Mouse (Mus musculus): ENCODE results near the gene Abhd18. TPM values are rescaled to one million over a fixed set of nuclear protein-coding genes. Genes with fewer than 3 reads are reported as not detected.
"Not testable (repeated sequence)": the region's sequence is repeated elsewhere in the genome, so short reads cannot be mapped to it uniquely, and the experiment has no call there.

Abhd18 gene
- polyA plus RNA-seq, 1 experiment from 2014 or later: 8.9 TPM

DNA sequence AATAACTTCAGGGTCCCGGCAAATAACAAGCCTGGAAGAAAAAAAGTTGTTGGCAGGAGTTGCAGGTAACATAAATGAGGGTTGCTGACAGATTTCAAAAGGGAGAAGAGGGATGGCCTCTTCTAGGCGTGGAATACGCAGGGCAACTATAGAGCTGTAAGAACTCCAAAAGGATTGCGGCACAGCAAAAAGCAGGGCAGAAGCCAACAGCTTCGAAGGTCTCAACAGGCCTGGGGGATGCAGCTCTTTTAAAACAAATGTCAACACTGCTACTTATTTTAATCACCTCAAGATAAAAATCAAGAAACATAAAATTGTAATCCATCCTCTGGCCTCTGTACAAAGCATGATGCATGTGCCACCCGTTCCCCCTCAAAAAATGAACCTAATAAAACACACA is 1.2 kb upstream of the Abhd18 start:
- H3K4me1 ChIP-seq (ENCODE audit: control insufficient read depth, insufficient read depth, low read length); H3K27me3 ChIP-seq (ENCODE audit: control insufficient read depth, insufficient read depth, low read length); H3K27ac ChIP-seq (ENCODE audit: low read length); ATAC-seq (ENCODE audit: insufficient read depth, low FRiP score); H3K9me3 ChIP-seq (replicated peaks; ENCODE audit: control insufficient read depth, low read length); H3K9ac ChIP-seq (ENCODE audit: low read length); H3K36me3 ChIP-seq (ENCODE audit: control insufficient read depth, insufficient read depth, low read length): not testable (repeated sequence)
- Histone ChIP-seq H3K4me3 (replicated peaks; ENCODE audit: low read length) (peak overlapping the region; percentile 60), H3K4me2 (ENCODE audit: low read depth, low read length) (peak overlapping the region; percentile 54)
- WGBS: 74% methylated on average over 6 of the region's 6 CpGs

DNA sequence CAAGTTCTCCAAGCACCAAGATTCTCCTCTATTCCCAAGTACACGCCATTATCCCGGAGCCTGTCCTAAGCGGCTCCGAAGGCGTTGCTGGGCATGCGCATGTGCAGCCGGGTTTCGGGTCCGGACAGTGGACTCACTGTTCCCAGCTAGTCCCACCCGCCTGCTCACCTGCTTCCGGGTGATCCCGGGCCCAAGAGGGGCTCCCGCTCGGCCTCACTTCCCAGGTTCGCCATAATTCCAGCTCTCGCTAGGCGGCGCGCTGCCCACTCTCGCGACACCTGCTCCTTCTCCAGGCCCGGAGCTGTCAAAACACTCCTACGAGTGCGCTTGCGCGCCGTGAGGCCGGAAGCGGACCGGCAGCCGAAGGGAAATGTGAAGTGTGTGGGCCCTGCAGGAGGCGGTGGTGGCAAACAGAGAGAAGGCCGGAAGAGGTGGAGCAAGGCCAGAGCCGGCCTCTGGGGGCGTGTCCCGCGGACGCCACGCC is 255 bp upstream of the Abhd18 start, which contains the start of gene Mfsd8:
Mfsd8 (minus strand) TSS at position 414 of the 484 bp plus-strand sequence.
- WGBS: under 1% methylated on average over 39 of the region's 39 CpGs
- ATAC-seq (ENCODE audit: insufficient read depth, low FRiP score): peak; percentile 99
- H3K9me3 ChIP-seq (replicated peaks; ENCODE audit: control insufficient read depth, low read length); H3K36me3 ChIP-seq (ENCODE audit: control insufficient read depth, insufficient read depth, low read length); H3K27me3 ChIP-seq (ENCODE audit: control insufficient read depth, insufficient read depth, low read length); H3K4me1 ChIP-seq (ENCODE audit: control insufficient read depth, insufficient read depth, low read length): not testable (repeated sequence)
- peak within 1 kb of the TSS; percentile 70 for H3K9ac ChIP-seq (ENCODE audit: low read length)
- H3K27ac ChIP-seq (ENCODE audit: low read length): peak within 1 kb of the TSS; percentile 58
- peak within 1 kb of the TSS; percentile 65 for H3K4me2 ChIP-seq (ENCODE audit: low read depth, low read length)
- peak within 1 kb of the TSS; percentile 60 for H3K4me3 ChIP-seq (replicated peaks; ENCODE audit: low read length)

DNA sequence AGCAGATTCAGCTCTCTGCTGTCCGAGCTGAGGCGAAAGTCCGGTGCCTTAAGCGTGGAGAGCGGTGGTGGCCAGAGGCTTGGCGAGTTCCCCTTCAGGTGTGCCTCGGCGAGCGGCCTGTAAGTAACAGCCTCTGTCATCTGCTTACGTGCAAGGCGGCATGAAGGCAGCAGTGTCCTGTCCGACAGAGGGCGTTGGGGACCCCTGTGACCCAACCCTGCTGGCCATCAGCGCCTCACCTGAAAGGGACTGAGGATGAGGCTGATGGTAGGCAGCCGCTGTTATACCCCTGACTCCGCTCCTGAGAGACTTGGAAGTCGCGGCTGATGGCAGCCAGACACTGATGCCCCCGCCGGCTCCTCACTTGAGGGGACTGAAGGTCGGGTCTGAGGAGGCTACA is 248 bp downstream of the Abhd18 start:
- H3K27me3 ChIP-seq (ENCODE audit: control insufficient read depth, insufficient read depth, low read length); H3K27ac ChIP-seq (ENCODE audit: low read length); H3K9me3 ChIP-seq (replicated peaks; ENCODE audit: control insufficient read depth, low read length); H3K4me1 ChIP-seq (ENCODE audit: control insufficient read depth, insufficient read depth, low read length); ATAC-seq (ENCODE audit: insufficient read depth, low FRiP score); H3K36me3 ChIP-seq (ENCODE audit: control insufficient read depth, insufficient read depth, low read length): not testable (repeated sequence)
- peak overlapping the region; percentile 67 for H3K9ac ChIP-seq (ENCODE audit: low read length)
- WGBS: 2% methylated on average over 15 of the region's 21 CpGs
- H3K4me3 ChIP-seq (replicated peaks; ENCODE audit: low read length): peak overlapping the region; percentile 60
- peak overlapping the region; percentile 65 for H3K4me2 ChIP-seq (ENCODE audit: low read depth, low read length)

DNA sequence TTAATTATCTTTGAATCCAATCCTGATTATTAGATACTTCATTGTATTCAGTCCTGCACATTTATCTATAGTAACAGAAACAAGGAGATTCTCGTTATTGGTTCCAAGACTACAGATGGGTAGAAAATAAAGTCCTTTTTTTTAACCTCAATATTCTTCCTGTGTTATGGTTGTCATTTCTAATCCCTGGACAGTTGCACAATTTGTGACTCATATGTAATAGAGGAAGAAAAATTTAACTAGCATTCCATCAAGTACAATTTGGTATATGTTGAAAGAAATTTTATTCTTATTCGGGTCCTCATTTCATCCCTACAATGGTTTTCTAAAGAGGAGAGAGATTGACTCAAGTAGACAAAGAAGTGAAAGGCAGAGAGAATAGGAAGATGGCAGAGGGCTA is 1.2 kb downstream of the Abhd18 start:
- not testable (repeated sequence) for H3K4me3 ChIP-seq (replicated peaks; ENCODE audit: low read length); ATAC-seq (ENCODE audit: insufficient read depth, low FRiP score); H3K27ac ChIP-seq (ENCODE audit: low read length); H3K9ac ChIP-seq (ENCODE audit: low read length); H3K36me3 ChIP-seq (ENCODE audit: control insufficient read depth, insufficient read depth, low read length); H3K27me3 ChIP-seq (ENCODE audit: control insufficient read depth, insufficient read depth, low read length); H3K9me3 ChIP-seq (replicated peaks; ENCODE audit: control insufficient read depth, low read length); H3K4me1 ChIP-seq (ENCODE audit: control insufficient read depth, insufficient read depth, low read length)
- 86% methylated on average over 2 of the region's 2 CpGs for WGBS
- 0 out of 2 replicates have a peak overlapping the region, but pooled peaks have one; percentile 65 for H3K4me2 ChIP-seq (ENCODE audit: low read depth, low read length)

DNA sequence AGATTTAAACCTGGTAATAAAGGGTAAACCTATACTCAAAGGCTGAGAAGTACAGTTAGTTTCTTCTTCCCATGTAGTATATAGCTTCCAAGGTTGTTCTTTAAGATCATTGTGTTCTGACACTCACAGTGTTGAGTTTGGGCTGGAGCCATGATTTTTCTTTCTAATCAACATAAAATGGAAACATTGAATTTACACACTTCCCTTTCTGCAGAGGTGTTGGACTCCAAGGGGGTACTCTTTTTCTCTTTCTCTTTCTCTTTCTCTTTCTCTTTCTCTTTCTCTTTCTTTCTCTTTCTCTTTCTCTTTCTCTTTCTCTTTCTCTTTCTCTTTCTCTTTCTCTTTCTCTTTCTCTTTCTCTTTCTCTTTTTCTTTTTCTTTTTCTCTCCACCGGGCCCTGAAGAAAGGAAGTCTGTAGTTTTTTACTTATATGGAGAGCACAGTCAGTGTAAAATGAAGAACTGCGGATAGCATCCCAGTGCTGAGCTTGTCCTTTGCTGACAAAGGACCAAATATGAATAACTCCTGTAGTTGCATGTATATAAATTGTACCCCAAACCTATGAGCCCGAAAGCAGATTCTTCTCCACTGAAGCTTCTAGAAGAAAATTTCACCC is 6.5 kb downstream of the Abhd18 start:
- H3K9ac ChIP-seq (ENCODE audit: low read length); H3K27ac ChIP-seq (ENCODE audit: low read length); H3K4me2 ChIP-seq (ENCODE audit: low read depth, low read length); H3K36me3 ChIP-seq (ENCODE audit: control insufficient read depth, insufficient read depth, low read length); H3K9me3 ChIP-seq (replicated peaks; ENCODE audit: control insufficient read depth, low read length); H3K4me3 ChIP-seq (replicated peaks; ENCODE audit: low read length); H3K4me1 ChIP-seq (ENCODE audit: control insufficient read depth, insufficient read depth, low read length); H3K27me3 ChIP-seq (ENCODE audit: control insufficient read depth, insufficient read depth, low read length); ATAC-seq (ENCODE audit: insufficient read depth, low FRiP score): not testable (repeated sequence)
- 90% methylated on average over 3 of the region's 3 CpGs for WGBS

DNA sequence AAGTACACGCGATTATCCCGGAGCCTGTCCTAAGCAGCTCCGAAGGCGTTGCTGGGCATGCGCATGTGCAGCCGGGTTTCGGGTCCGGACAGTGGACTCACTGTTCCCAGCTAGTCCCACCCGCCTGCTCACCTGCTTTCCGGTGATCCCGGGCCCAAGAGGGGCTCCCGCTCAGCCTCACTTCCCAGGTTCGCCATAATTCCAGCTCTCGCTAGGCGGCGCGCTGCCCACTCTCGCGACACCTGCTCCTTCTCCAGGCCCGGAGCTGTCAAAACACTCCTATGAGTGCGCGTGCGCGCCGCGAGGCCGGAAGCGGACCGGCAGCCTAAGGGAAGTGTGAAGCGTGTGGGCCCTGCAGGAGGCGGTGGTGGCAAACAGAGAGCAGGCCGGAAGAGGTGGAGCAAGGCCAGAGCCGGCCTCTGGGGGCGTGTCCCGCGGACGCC is 47.1 kb downstream of the Abhd18 start:
- peak; percentile 100 for ATAC-seq (ENCODE audit: insufficient read depth, low FRiP score)
- H3K36me3 ChIP-seq (ENCODE audit: control insufficient read depth, insufficient read depth, low read length); H3K9me3 ChIP-seq (replicated peaks; ENCODE audit: control insufficient read depth, low read length); H3K27me3 ChIP-seq (ENCODE audit: control insufficient read depth, insufficient read depth, low read length); H3K4me1 ChIP-seq (ENCODE audit: control insufficient read depth, insufficient read depth, low read length): not testable (repeated sequence)
- Histone ChIP-seq H3K4me3 (replicated peaks; ENCODE audit: low read length) (peak overlapping the region; percentile 59), H3K4me2 (ENCODE audit: low read depth, low read length) (peak overlapping the region; percentile 60), H3K27ac (ENCODE audit: low read length) (peak overlapping the region; percentile 66), H3K9ac (ENCODE audit: low read length) (peak overlapping the region; percentile 70)
- WGBS: under 1% methylated on average over 33 of the region's 38 CpGs

DNA sequence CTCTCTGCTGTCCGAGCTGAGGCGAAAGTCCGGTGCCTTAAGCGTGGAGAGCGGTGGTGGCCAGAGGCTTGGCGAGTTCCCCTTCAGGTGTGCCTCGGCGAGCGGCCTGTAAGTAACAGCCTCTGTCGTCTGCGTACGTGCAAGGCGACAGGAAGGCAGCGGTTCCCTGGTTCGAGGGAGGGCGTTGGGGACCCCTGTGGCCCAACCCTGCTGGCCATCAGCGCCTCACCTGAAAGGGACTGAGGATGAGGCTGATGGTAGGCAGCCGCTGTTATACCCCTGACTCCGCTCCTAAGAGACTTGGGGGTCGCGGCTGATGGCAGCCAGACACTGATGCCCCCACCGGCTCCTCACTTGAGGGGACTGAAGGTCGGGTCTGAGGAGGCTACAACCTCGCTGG is 47.6 kb downstream of the Abhd18 start:
- Histone ChIP-seq H3K4me2 (ENCODE audit: low read depth, low read length) (peak overlapping the region; percentile 73), H3K4me3 (replicated peaks; ENCODE audit: low read length) (peak overlapping the region; percentile 59), H3K9ac (ENCODE audit: low read length) (peak overlapping the region; percentile 74)
- not testable (repeated sequence) for ATAC-seq (ENCODE audit: insufficient read depth, low FRiP score); H3K27me3 ChIP-seq (ENCODE audit: control insufficient read depth, insufficient read depth, low read length); H3K4me1 ChIP-seq (ENCODE audit: control insufficient read depth, insufficient read depth, low read length); H3K27ac ChIP-seq (ENCODE audit: low read length); H3K36me3 ChIP-seq (ENCODE audit: control insufficient read depth, insufficient read depth, low read length); H3K9me3 ChIP-seq (replicated peaks; ENCODE audit: control insufficient read depth, low read length)
- WGBS: under 1% methylated on average over 21 of the region's 24 CpGs

DNA sequence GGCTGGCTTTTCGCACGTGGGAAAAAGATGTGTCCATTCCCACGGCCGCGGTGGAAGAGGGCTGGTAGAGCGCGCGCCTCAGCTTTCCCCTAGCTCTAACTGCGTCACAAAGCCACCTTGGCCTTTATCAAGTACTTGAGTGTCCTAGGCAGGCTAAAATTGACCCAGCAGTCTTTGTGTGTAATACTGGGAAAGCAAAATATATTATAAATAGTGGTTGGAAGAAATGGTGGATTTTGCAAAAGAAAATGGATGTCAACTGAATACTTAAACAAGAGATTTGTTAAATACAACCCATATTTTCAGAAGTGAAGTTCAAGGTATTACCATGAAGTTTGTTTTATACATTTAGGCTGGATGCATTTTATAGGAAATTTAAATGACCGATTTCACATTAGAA is 55.7 kb downstream of the Abhd18 start, which contains the start of gene 1700034I23Rik:
1700034I23Rik (minus strand) TSS at position 101 of the 400 bp plus-strand sequence.
- not testable (repeated sequence) for ATAC-seq (ENCODE audit: insufficient read depth, low FRiP score); H3K4me2 ChIP-seq (ENCODE audit: low read depth, low read length); H3K9me3 ChIP-seq (replicated peaks; ENCODE audit: control insufficient read depth, low read length); H3K9ac ChIP-seq (ENCODE audit: low read length); H3K27me3 ChIP-seq (ENCODE audit: control insufficient read depth, insufficient read depth, low read length); H3K36me3 ChIP-seq (ENCODE audit: control insufficient read depth, insufficient read depth, low read length); H3K4me3 ChIP-seq (replicated peaks; ENCODE audit: low read length); H3K4me1 ChIP-seq (ENCODE audit: control insufficient read depth, insufficient read depth, low read length); H3K27ac ChIP-seq (ENCODE audit: low read length)
- 93% methylated on average over 4 of the region's 10 CpGs for WGBS

DNA sequence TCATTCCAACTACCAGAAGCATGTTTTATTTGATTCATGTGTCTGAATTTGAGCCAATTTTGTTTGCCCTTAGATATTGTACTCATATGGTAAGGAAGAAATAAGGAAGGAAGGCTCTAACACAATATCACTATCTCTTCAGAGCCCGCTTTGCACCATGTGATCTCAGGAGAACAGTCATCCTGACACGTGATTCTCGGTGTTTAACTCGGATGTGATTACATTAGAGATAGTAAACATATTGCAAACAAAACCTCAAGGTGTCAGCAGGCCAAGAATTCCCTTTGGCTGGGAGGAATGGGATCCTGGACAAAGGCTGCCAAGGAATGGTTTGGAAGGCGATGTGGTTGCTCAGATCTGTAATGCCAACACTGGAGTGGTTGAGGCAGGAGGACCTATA is 91.4 kb downstream of the Abhd18 start:
- no peak for ATAC-seq (ENCODE audit: insufficient read depth, low FRiP score)
- Histone ChIP-seq H3K4me2 (ENCODE audit: low read depth, low read length) (no peak overlapping the region), H3K36me3 (ENCODE audit: control insufficient read depth, insufficient read depth, low read length) (no peaks in the 10 kb centered on the region; the same call in 1 of the 2 replicates), H3K4me3 (replicated peaks; ENCODE audit: low read length) (no peak overlapping the region), H3K9me3 (replicated peaks; ENCODE audit: control insufficient read depth, low read length) (no peaks in the 10 kb centered on the region), H3K27me3 (ENCODE audit: control insufficient read depth, insufficient read depth, low read length) (no peaks in the 10 kb centered on the region), H3K4me1 (ENCODE audit: control insufficient read depth, insufficient read depth, low read length) (no peaks in the 10 kb centered on the region), H3K9ac (ENCODE audit: low read length) (no peak overlapping the region), H3K27ac (ENCODE audit: low read length) (no peak overlapping the region)
- WGBS: 72% methylated on average over 5 of the region's 5 CpGs
